7 mouse cellular contexts compared by ENCODE assay signal in genomic region chr9:107542721-107543120, GRCm38 (mm10). TPM values are rescaled to one million over a fixed set of nuclear protein-coding genes. Genes with fewer than 3 reads are reported as not detected.
DNase-seq lines count a peak whose midpoint lies in the region; ATAC-seq and TF ChIP-seq lines count a peak whose summit lies in the region.

No protein-coding gene starts in this region.

- DNase-seq in lung, postnatal 14 days, result no peak
- DNase-seq in forebrain, embryonic 10.5 days (ENCODE audit: extremely low spot score, low spot score), result no peak
- peak; percentile 71 for DNase-seq in kidney, postnatal 0 days (ENCODE audit: low spot score)
- no peak for DNase-seq in right cerebral cortex, postnatal 25 days
- no peak for DNase-seq in gastrocnemius, adult 18-20 months (ENCODE audit: low spot score)

- peaks cover 33% of the 10 kb centered on the region for H3K4me1 ChIP-seq in lung, embryonic 15.5 days
- H3K4me1 ChIP-seq in forebrain, embryonic 10.5 days, result peaks cover 53% of the 10 kb centered on the region
- H3K4me1 ChIP-seq in kidney, postnatal 0 days (replicated peaks; ENCODE audit: insufficient read depth, low read length), result peaks cover 20% of the 10 kb centered on the region; the same call in 1 of the 2 replicates
- H3K4me1 ChIP-seq in olfactory bulb, adult 2 months (ENCODE audit: control insufficient read depth, insufficient read depth, low read length), result peaks cover 29% of the 10 kb centered on the region

- H3K4me2 ChIP-seq in lung, embryonic 15.5 days, result peak overlapping the region; percentile 84
- H3K4me2 ChIP-seq in kidney, postnatal 0 days (ENCODE audit: low read length), result peak overlapping the region; percentile 95

- H3K4me3 ChIP-seq in lung, embryonic 15.5 days, result peak overlapping the region; percentile 83
- H3K4me3 ChIP-seq in forebrain, embryonic 10.5 days, result peak overlapping the region; percentile 70
- H3K4me3 ChIP-seq in kidney, postnatal 0 days (replicated peaks; ENCODE audit: low read depth, low read length), result peak overlapping the region; percentile 70
- peak overlapping the region; percentile 68 for H3K4me3 ChIP-seq in olfactory bulb, adult 2 months (ENCODE audit: insufficient read depth, low read depth, low read length)

- no peak for TF ChIP-seq POLR2A in olfactory bulb, adult 2 months (IDR thresholded peaks at IDR 0.05; ENCODE audit: insufficient read depth, low read depth, low read length)

- no peaks in the 10 kb centered on the region for H3K9me3 ChIP-seq in lung, embryonic 15.5 days
- H3K9me3 ChIP-seq in forebrain, embryonic 10.5 days, result no peaks in the 10 kb centered on the region
- H3K9me3 ChIP-seq in kidney, postnatal 0 days (replicated peaks; ENCODE audit: low read length), result no peaks in the 10 kb centered on the region

- H3K27ac ChIP-seq in lung, embryonic 15.5 days, result no peak overlapping the region
- H3K27ac ChIP-seq in forebrain, embryonic 10.5 days, result peak overlapping the region; percentile 87; the same call in 1 of the 2 replicates
- peak overlapping the region; percentile 80 for H3K27ac ChIP-seq in kidney, postnatal 0 days
- no peak overlapping the region for H3K27ac ChIP-seq in olfactory bulb, adult 2 months (ENCODE audit: insufficient read depth, low read depth, low read length)

- ATAC-seq in lung, embryonic 15.5 days (ENCODE audit: borderline replicate concordance, extremely low read depth, low FRiP score, low TSS enrichment), result no peak
- no peak; the same call in 1 of the 2 replicates for ATAC-seq in kidney, postnatal 0 days (replicated peaks; ENCODE audit: low FRiP score, low read depth)

- 24% methylated on average over 8 of the region's 8 CpGs for whole genome bisulfite sequencing in lung, embryonic 15.5 days
- 52% methylated on average over 8 of the region's 8 CpGs for WGBS in forebrain, embryonic 10.5 days
- WGBS in kidney, postnatal 0 days, result 26% methylated on average over 8 of the region's 8 CpGs
- 44% methylated on average over 8 of the region's 8 CpGs for WGBS in olfactory bulb, adult 2 months

- TF ChIP-seq CTCF in kidney, postnatal 0 days (IDR thresholded peaks at IDR 0.05; ENCODE audit: low read depth), result no peak
- TF ChIP-seq CTCF in olfactory bulb, adult 2 months (IDR thresholded peaks at IDR 0.05; ENCODE audit: insufficient read depth, low read depth, low read length), result no peak

- peaks cover 32% of the 10 kb centered on the region for H3K36me3 ChIP-seq in lung, embryonic 15.5 days
- peaks cover 50% of the 10 kb centered on the region for H3K36me3 ChIP-seq in forebrain, embryonic 10.5 days (replicated peaks)
- peaks cover 29% of the 10 kb centered on the region for H3K36me3 ChIP-seq in kidney, postnatal 0 days (ENCODE audit: insufficient read depth, low read length)

- peak overlapping the region; percentile 61 for H3K9ac ChIP-seq in lung, embryonic 15.5 days
- peak overlapping the region; percentile 67 for H3K9ac ChIP-seq in kidney, postnatal 0 days (ENCODE audit: low read depth, low read length)

- H3K27me3 ChIP-seq in lung, embryonic 15.5 days, result no peaks in the 10 kb centered on the region
- H3K27me3 ChIP-seq in forebrain, embryonic 10.5 days (ENCODE audit: poor library complexity, severe bottlenecking), result peaks cover 5% of the 10 kb centered on the region
- no peaks in the 10 kb centered on the region for H3K27me3 ChIP-seq in kidney, postnatal 0 days (ENCODE audit: insufficient read depth, low read length)

RNA-seq across cellular contexts. Expression of gene Nprl2, which starts 0.7 kb away (rescaled TPM):
- polyA plus RNA-seq in lung, embryonic 15.5 days (2015; fragmentation: Nextera tagmentation; extraction: Ambion mirVana), result 39.2 and 42.2 TPM in 2 replicates
- 36.7 and 37.3 TPM in 2 replicates for polyA plus RNA-seq in forebrain, embryonic 10.5 days (2016; fragmentation: Nextera tagmentation; extraction: Ambion mirVana)
- polyA plus RNA-seq in kidney, postnatal 0 days (2015; fragmentation: Nextera tagmentation; extraction: Ambion mirVana), result 43.8 and 45.5 TPM in 2 replicates
- polyA plus RNA-seq in olfactory bulb, adult 2 months (2012; ENCODE audit: insufficient read depth, insufficient read length, low replicate concordance, missing spikeins), result not detected in 2 replicates
- 10 to 100 TPM; 10.7 to 13.7 TPM for total RNA-seq in gastrocnemius, adult 18-20 months (2021)

RNA-seq across cellular contexts. Expression of gene Cyb561d2, which starts 0.7 kb away (rescaled TPM):
- 26.0 and 28.4 TPM in 2 replicates for polyA plus RNA-seq in lung, embryonic 15.5 days (2015; fragmentation: Nextera tagmentation; extraction: Ambion mirVana)
- 20.4 and 21.0 TPM in 2 replicates for polyA plus RNA-seq in forebrain, embryonic 10.5 days (2016; fragmentation: Nextera tagmentation; extraction: Ambion mirVana)
- polyA plus RNA-seq in kidney, postnatal 0 days (2015; fragmentation: Nextera tagmentation; extraction: Ambion mirVana), result 50.1 and 53.9 TPM in 2 replicates
- not detected in 2 replicates for polyA plus RNA-seq in olfactory bulb, adult 2 months (2012; ENCODE audit: insufficient read depth, insufficient read length, low replicate concordance, missing spikeins)
- 1 to 10 TPM; 3.0 to 4.1 TPM for total RNA-seq in gastrocnemius, adult 18-20 months (2021)

RNA-seq across cellular contexts. Expression of gene Zmynd10, which starts 4.4 kb away (rescaled TPM):
- 6.8 TPM in 2 replicates for polyA plus RNA-seq in lung, embryonic 15.5 days (2015; fragmentation: Nextera tagmentation; extraction: Ambion mirVana)
- 0.74 and 1.4 TPM in 2 replicates for polyA plus RNA-seq in forebrain, embryonic 10.5 days (2016; fragmentation: Nextera tagmentation; extraction: Ambion mirVana)
- polyA plus RNA-seq in kidney, postnatal 0 days (2015; fragmentation: Nextera tagmentation; extraction: Ambion mirVana), result 6.7 and 7.9 TPM in 2 replicates
- not detected in 2 replicates for polyA plus RNA-seq in olfactory bulb, adult 2 months (2012; ENCODE audit: insufficient read depth, insufficient read length, low replicate concordance, missing spikeins)
- total RNA-seq in gastrocnemius, adult 18-20 months (2021), result under 1 TPM; 0.40 to 0.68 TPM

RNA-seq across cellular contexts. Expression of gene Rassf1, which starts 8.6 kb away (rescaled TPM):
- 57.7 and 64.1 TPM in 2 replicates for polyA plus RNA-seq in lung, embryonic 15.5 days (2015; fragmentation: Nextera tagmentation; extraction: Ambion mirVana)
- 57.4 and 59.6 TPM in 2 replicates for polyA plus RNA-seq in forebrain, embryonic 10.5 days (2016; fragmentation: Nextera tagmentation; extraction: Ambion mirVana)
- 49.8 and 53.6 TPM in 2 replicates for polyA plus RNA-seq in kidney, postnatal 0 days (2015; fragmentation: Nextera tagmentation; extraction: Ambion mirVana)
- not detected in 2 replicates for polyA plus RNA-seq in olfactory bulb, adult 2 months (2012; ENCODE audit: insufficient read depth, insufficient read length, low replicate concordance, missing spikeins)
- total RNA-seq in gastrocnemius, adult 18-20 months (2021), result 10 to 100 TPM; 11.9 to 13.6 TPM

RNA-seq across cellular contexts. Expression of gene Tmem115, which starts 9.0 kb away (rescaled TPM):
- 39.7 and 42.7 TPM in 2 replicates for polyA plus RNA-seq in lung, embryonic 15.5 days (2015; fragmentation: Nextera tagmentation; extraction: Ambion mirVana)
- 33.0 and 35.8 TPM in 2 replicates for polyA plus RNA-seq in forebrain, embryonic 10.5 days (2016; fragmentation: Nextera tagmentation; extraction: Ambion mirVana)
- 53.2 and 54.7 TPM in 2 replicates for polyA plus RNA-seq in kidney, postnatal 0 days (2015; fragmentation: Nextera tagmentation; extraction: Ambion mirVana)
- not detected in 2 replicates for polyA plus RNA-seq in olfactory bulb, adult 2 months (2012; ENCODE audit: insufficient read depth, insufficient read length, low replicate concordance, missing spikeins)
- 10 to 100 TPM; 16.3 to 17.1 TPM for total RNA-seq in gastrocnemius, adult 18-20 months (2021)

Comparison
In these comparisons a context has a peak if more than half of its experiments do, and no peak if none do; other contexts are left out.
1. H3K27ac ChIP-seq: peak in forebrain, embryonic 10.5 days (single experiment) and kidney, postnatal 0 days (single experiment); none in lung, embryonic 15.5 days (single experiment) and olfactory bulb, adult 2 months (single experiment).
2. RNA of gene Cyb561d2, which starts 0.7 kb away (polyA plus RNA-seq): 50.1 to 53.9 TPM in kidney, postnatal 0 days, 26.0 to 28.4 TPM in lung, embryonic 15.5 days and 20.4 to 21.0 TPM in forebrain, embryonic 10.5 days; not detected in olfactory bulb, adult 2 months; every median in the first group is over 10 times any median in the second.
3. Peak in every context shown above with its lines, with median percentiles within 50 percentile points of each other: H3K4me3 ChIP-seq.